Mouse (Mus musculus) gonadal fat pad, adult 2 months (tissue): ENCODE results near the gene Gm17581. TPM values are rescaled to one million over a fixed set of nuclear protein-coding genes. Genes with fewer than 3 reads are reported as not detected.
"Not testable (repeated sequence)": the region's sequence is repeated elsewhere in the genome, so short reads cannot be mapped to it uniquely, and the experiment has no call there.

Experiments
- DNase-seq: peaks from one replicate; pipeline ENCODE4 v3.0.0-alpha.2; 2012; ENCODE audit warnings: low read depth
- polyA plus RNA-seq: library from polyadenylated mRNA; depleted of rRNA; stranded (reverse); fragments of >200 nt; gene quantifications from 2 replicates; pipeline ENCODE4 v1.2.3, GENCODE M21; 2012

Gene Gm17581
- polyA plus RNA-seq, 1 experiment: not detected

GRCm38 (mm10) chr2:155737803-155738202, 2.1 kb upstream of the Gm17581 start:
- DNase-seq: no peak

- DNase-seq: no peak
These were observed 1.3 kb upstream of the Gm17581 start for GRCm38 (mm10) chr2:155736936-155737335.

- no peak for DNase-seq
These were observed 586 bp downstream of the Gm17581 start for GRCm38 (mm10) chr2:155735080-155735479.

GRCm38 (mm10) chr2:155729158-155729645, 6.5 kb downstream of the Gm17581 start, which contains the start of gene Edem2:
Gene Edem2 (minus strand): TSS chr2:155729475.
- DNase-seq: peak; percentile 51

GRCm38 (mm10) chr2:155728742-155729141, 6.9 kb downstream of the Gm17581 start:
- DNase-seq: no peak

- DNase-seq: no peak
These were observed 7.8 kb downstream of the Gm17581 start for GRCm38 (mm10) chr2:155727764-155728395.

- DNase-seq: peak; percentile 64
These were observed 9.4 kb downstream of the Gm17581 start for GRCm38 (mm10) chr2:155726302-155726701.

GRCm38 (mm10) chr2:155724526-155724925, 11.1 kb downstream of the Gm17581 start:
- DNase-seq: no peak

GRCm38 (mm10) chr2:155724036-155724435, 11.6 kb downstream of the Gm17581 start:
- no peak for DNase-seq

GRCm38 (mm10) chr2:155720585-155720984, 15.1 kb downstream of the Gm17581 start:
- no peak for DNase-seq

GRCm38 (mm10) chr2:155717082-155717990, 18.3 kb downstream of the Gm17581 start:
- no peak for DNase-seq

GRCm38 (mm10) chr2:155710557-155710956, 25.1 kb downstream of the Gm17581 start:
- DNase-seq: no peak

GRCm38 (mm10) chr2:155707251-155707650, 28.4 kb downstream of the Gm17581 start:
- no peak for DNase-seq

GRCm38 (mm10) chr2:155703630-155704029, 32.0 kb downstream of the Gm17581 start:
- no peak for DNase-seq

GRCm38 (mm10) chr2:155701399-155701919, 34.2 kb downstream of the Gm17581 start:
- DNase-seq: no peak

GRCm38 (mm10) chr2:155698443-155698842, 37.2 kb downstream of the Gm17581 start:
- not testable (repeated sequence) for DNase-seq

- DNase-seq: no peak
These were observed 38.8 kb downstream of the Gm17581 start for GRCm38 (mm10) chr2:155696851-155697250.

- no peak for DNase-seq
These were observed 39.5 kb downstream of the Gm17581 start for GRCm38 (mm10) chr2:155696091-155696558.

- DNase-seq: no peak
These were observed 40.4 kb downstream of the Gm17581 start for GRCm38 (mm10) chr2:155695316-155695715.

- DNase-seq: no peak
These were observed 41.1 kb downstream of the Gm17581 start for GRCm38 (mm10) chr2:155694564-155694963.

GRCm38 (mm10) chr2:155693136-155693535, 42.5 kb downstream of the Gm17581 start:
- no peak for DNase-seq
